Mouse (Mus musculus) heart, adult 2 months (tissue): ENCODE data around the gene Myo19.

Experiments
- CTCF ChIP-seq: fragments of 200-600 bp; IDR thresholded peaks from 2 replicates; pipeline ENCODE4 v1.8.1; 2022; ENCODE audit warnings: antibody characterized with exemption, mild to moderate bottlenecking, moderate library complexity
- POLR2A ChIP-seq: fragments of 200-500 bp; IDR thresholded peaks from 2 replicates; pipeline ENCODE4 v1.6.1; 2011; ENCODE audit warnings: mild to moderate bottlenecking, low read depth, low read length, control low read depth; ENCODE audit not compliant: insufficient read depth

- TF ChIP-seq CTCF = no peak
- TF ChIP-seq POLR2A = peak; percentile 45; the same call in 1 of the 2 replicates
These were observed 79.8 kb downstream of the Myo19 start for GRCm38 (mm10) chr11:84959701-84960181.
